Mouse (Mus musculus): ENCODE results near the gene Klhl32. TPM values are rescaled to one million over a fixed set of nuclear protein-coding genes. Genes with fewer than 3 reads are reported as not detected.
"Not testable (repeated sequence)": the region's sequence is repeated elsewhere in the genome, so short reads cannot be mapped to it uniquely, and the experiment has no call there.

The Klhl32 gene
- 2.8 TPM in 2 replicates for polyA plus RNA-seq (2014; fragmentation: Nextera tagmentation; extraction: Ambion mirVana)

GRCm38 (mm10) chr4:24850401-24851325 lies at the start of gene Klhl32:
Gene Klhl32, minus strand, starts transcription at chr4:24851124.
- ATAC-seq (ENCODE audit: low read depth) (peak; percentile 93), DNase-seq (ENCODE audit: low spot score) (peak; percentile 86)
- H3K4me3 ChIP-seq (ENCODE audit: low read depth, low read length), result peak within 1 kb of the TSS; percentile 58
- under 1% methylated on average over 32 of the region's 63 CpGs for WGBS
- H3K36me3 ChIP-seq (ENCODE audit: control insufficient read depth, insufficient read depth, low read length), result no peaks in the 10 kb centered on the region
- H3K4me2 ChIP-seq (ENCODE audit: low read depth, low read length), result peak within 1 kb of the TSS; percentile 86
- peak within 1 kb of the TSS; percentile 69 for H3K9ac ChIP-seq (ENCODE audit: low read depth, low read length)
- H3K27ac ChIP-seq (replicated peaks; ENCODE audit: low read depth, low read length), result 0 out of 2 replicates have a peak within 1 kb of the TSS, but pooled peaks have one; percentile 0
- H3K4me1 ChIP-seq (ENCODE audit: control insufficient read depth, insufficient read depth, low read length), result no peaks in the 10 kb centered on the region
- H3K9me3 ChIP-seq (ENCODE audit: control insufficient read depth, low read length), result no peaks in the 10 kb centered on the region
- no peaks in the 10 kb centered on the region for H3K27me3 ChIP-seq (replicated peaks; ENCODE audit: control insufficient read depth, insufficient read depth, low read length)

GRCm38 (mm10) chr4:24899146-24899545 lies 48.2 kb upstream of the Klhl32 start:
- WGBS, result 17% methylated on average over 4 of the region's 4 CpGs
- peak; percentile 14 for DNase-seq (ENCODE audit: low spot score)
- peak overlapping the region; percentile 71 for H3K9ac ChIP-seq (ENCODE audit: low read depth, low read length)

DNA sequence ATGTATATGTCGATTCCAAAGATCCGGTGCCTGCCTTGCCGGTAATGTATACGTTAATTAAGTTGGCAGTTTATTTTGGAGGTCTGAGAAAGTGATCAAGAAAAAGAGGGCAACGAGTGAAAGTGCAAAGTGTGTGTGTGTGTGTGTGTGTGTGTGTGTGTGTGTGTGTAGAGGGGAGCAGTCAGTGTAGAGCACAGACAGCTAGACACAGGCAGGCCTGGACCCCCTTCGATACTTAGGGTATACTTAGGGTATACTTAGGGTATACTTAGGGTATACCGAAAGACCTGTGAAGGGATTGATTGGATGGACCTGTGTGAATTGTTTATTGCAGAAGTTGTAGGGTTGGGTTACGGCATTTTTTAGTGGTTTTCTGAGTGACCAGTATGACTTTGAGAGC lies 47.7 kb upstream of the Klhl32 start:
- no peaks in the 10 kb centered on the region for H3K27me3 ChIP-seq (replicated peaks; ENCODE audit: control insufficient read depth, insufficient read depth, low read length)
- peak overlapping the region; percentile 71 for H3K9ac ChIP-seq (ENCODE audit: low read depth, low read length)
- no peaks in the 10 kb centered on the region for H3K9me3 ChIP-seq (ENCODE audit: control insufficient read depth, low read length)
- peaks cover 5% of the 10 kb centered on the region for H3K4me1 ChIP-seq (ENCODE audit: control insufficient read depth, insufficient read depth, low read length)
- peak overlapping the region; percentile 71 for H3K4me2 ChIP-seq (ENCODE audit: low read depth, low read length)
- peak overlapping the region; percentile 68 for H3K4me3 ChIP-seq (ENCODE audit: low read depth, low read length)
- no peak overlapping the region for H3K27ac ChIP-seq (replicated peaks; ENCODE audit: low read depth, low read length)
- no peak for ATAC-seq (ENCODE audit: low read depth)
- no peak for DNase-seq (ENCODE audit: low spot score)
- 22% methylated on average over 8 of the region's 8 CpGs for WGBS
- peaks cover 24% of the 10 kb centered on the region for H3K36me3 ChIP-seq (ENCODE audit: control insufficient read depth, insufficient read depth, low read length)

More at GRCm38 (mm10) chr4:24899146-24899545, 48.2 kb upstream of the Klhl32 start:
- H3K4me2 ChIP-seq (ENCODE audit: low read depth, low read length), result peak overlapping the region; percentile 71
- H3K4me1 ChIP-seq (ENCODE audit: control insufficient read depth, insufficient read depth, low read length), result peaks cover 5% of the 10 kb centered on the region
- no peak overlapping the region for H3K27ac ChIP-seq (replicated peaks; ENCODE audit: low read depth, low read length)
- no peaks in the 10 kb centered on the region for H3K27me3 ChIP-seq (replicated peaks; ENCODE audit: control insufficient read depth, insufficient read depth, low read length)
- peak overlapping the region; percentile 68 for H3K4me3 ChIP-seq (ENCODE audit: low read depth, low read length)
- no peaks in the 10 kb centered on the region for H3K9me3 ChIP-seq (ENCODE audit: control insufficient read depth, low read length)
- no peak for ATAC-seq (ENCODE audit: low read depth)
- H3K36me3 ChIP-seq (ENCODE audit: control insufficient read depth, insufficient read depth, low read length), result peaks cover 24% of the 10 kb centered on the region

DNA sequence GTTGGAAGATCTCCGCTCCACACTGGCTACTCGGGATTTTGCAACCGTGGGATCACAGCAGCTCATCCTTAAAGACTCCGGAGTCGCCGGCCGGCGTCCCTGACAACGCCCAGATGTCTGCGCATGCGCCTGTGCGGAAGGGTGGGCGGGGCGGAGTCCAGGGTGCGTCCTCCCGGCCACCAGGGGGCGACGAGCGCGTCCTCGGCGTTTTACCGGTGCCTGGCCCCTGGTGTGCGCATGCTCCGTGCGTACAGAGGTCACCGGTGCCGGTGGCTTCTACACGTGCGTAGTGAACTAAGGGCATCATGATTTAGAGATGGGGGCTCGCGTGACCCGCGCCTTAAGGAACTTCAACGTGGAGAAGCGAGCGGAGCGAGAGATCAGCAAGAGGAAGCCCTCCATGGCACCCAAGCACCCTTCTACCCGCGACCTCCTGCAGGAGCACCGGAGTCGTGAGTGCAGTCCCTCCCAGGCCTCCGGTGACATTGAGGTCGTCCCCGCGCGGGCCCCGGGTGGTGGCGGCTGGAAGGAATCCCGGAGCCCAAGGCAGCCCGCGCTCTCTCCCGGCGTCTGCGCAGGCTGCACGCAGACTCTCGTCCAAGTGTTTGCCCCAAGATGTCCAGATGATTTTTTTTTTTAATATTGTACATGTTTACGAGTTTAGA lies 47.1 kb upstream of the Klhl32 start, which contains the start of gene Ndufaf4:
TSS of gene Ndufaf4 (plus strand) at position 233 of the 665 bp plus-strand sequence.
- H3K36me3 ChIP-seq (ENCODE audit: control insufficient read depth, insufficient read depth, low read length), result peaks cover 18% of the 10 kb centered on the region
- DNase-seq (ENCODE audit: low spot score) (peak; percentile 93), ATAC-seq (ENCODE audit: low read depth) (peak; percentile 98)
- H3K9ac ChIP-seq (ENCODE audit: low read depth, low read length), result peak within 1 kb of the TSS; percentile 71
- no peaks in the 10 kb centered on the region for H3K27me3 ChIP-seq (replicated peaks; ENCODE audit: control insufficient read depth, insufficient read depth, low read length)
- peak within 1 kb of the TSS; percentile 68 for H3K4me3 ChIP-seq (ENCODE audit: low read depth, low read length)
- H3K4me2 ChIP-seq (ENCODE audit: low read depth, low read length), result peak within 1 kb of the TSS; percentile 71
- under 1% methylated on average over 51 of the region's 58 CpGs for WGBS
- 0 out of 2 replicates have a peak within 1 kb of the TSS, but pooled peaks have one; percentile 13 for H3K27ac ChIP-seq (replicated peaks; ENCODE audit: low read depth, low read length)
- peaks cover 5% of the 10 kb centered on the region for H3K4me1 ChIP-seq (ENCODE audit: control insufficient read depth, insufficient read depth, low read length)
- no peaks in the 10 kb centered on the region for H3K9me3 ChIP-seq (ENCODE audit: control insufficient read depth, low read length)

DNA sequence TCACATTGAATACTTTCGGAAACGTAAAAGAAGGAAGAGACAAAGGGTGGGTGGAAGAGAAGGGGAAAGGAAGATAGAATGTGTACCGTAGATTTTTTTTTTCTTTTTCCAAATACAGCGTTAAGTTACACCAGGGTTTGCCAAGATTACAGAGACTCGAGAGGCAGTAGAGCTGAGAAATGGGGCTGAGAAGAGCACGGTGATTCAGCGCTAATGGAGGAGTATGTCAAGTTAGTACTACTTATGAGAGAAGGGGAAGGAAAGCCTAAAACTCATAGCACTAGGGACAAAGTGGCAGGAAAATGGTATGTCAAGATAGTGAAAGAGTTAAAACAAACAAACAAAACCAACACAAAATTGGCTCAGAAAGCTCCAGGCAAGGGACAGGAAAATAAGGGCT lies 46.4 kb upstream of the Klhl32 start:
- Histone ChIP-seq H3K4me3 (ENCODE audit: low read depth, low read length) (peak overlapping the region; percentile 68), H3K9me3 (ENCODE audit: control insufficient read depth, low read length) (no peaks in the 10 kb centered on the region), H3K4me1 (ENCODE audit: control insufficient read depth, insufficient read depth, low read length) (peaks cover 5% of the 10 kb centered on the region), H3K9ac (ENCODE audit: low read depth, low read length) (peak overlapping the region; percentile 28; the same call in 1 of the 2 replicates), H3K4me2 (ENCODE audit: low read depth, low read length) (peak overlapping the region; percentile 71), H3K27ac (replicated peaks; ENCODE audit: low read depth, low read length) (no peak overlapping the region), H3K27me3 (replicated peaks; ENCODE audit: control insufficient read depth, insufficient read depth, low read length) (no peaks in the 10 kb centered on the region), H3K36me3 (ENCODE audit: control insufficient read depth, insufficient read depth, low read length) (peaks cover 13% of the 10 kb centered on the region)
- ATAC-seq (ENCODE audit: low read depth) (0 out of 2 replicates have a peak, but pooled peaks have one; percentile 13), DNase-seq (ENCODE audit: low spot score) (no peak)
- WGBS, result 19% methylated on average over 7 of the region's 7 CpGs

- ATAC-seq (ENCODE audit: low read depth), result no peak
- H3K9ac ChIP-seq (ENCODE audit: low read depth, low read length), result no peak overlapping the region
- peak; percentile 85 for DNase-seq (ENCODE audit: low spot score)
- no peaks in the 10 kb centered on the region for H3K27me3 ChIP-seq (replicated peaks; ENCODE audit: control insufficient read depth, insufficient read depth, low read length)
- H3K4me1 ChIP-seq (ENCODE audit: control insufficient read depth, insufficient read depth, low read length), result peaks cover 5% of the 10 kb centered on the region
- peak overlapping the region; percentile 71 for H3K4me2 ChIP-seq (ENCODE audit: low read depth, low read length)
- 0% methylated on average over 1 of the region's 1 CpGs for WGBS
- H3K36me3 ChIP-seq (ENCODE audit: control insufficient read depth, insufficient read depth, low read length), result peaks cover 10% of the 10 kb centered on the region
- H3K4me3 ChIP-seq (ENCODE audit: low read depth, low read length), result no peak overlapping the region
- H3K9me3 ChIP-seq (ENCODE audit: control insufficient read depth, low read length), result no peaks in the 10 kb centered on the region
- no peak overlapping the region for H3K27ac ChIP-seq (replicated peaks; ENCODE audit: low read depth, low read length)
Observed at GRCm38 (mm10) chr4:24896829-24897228, 45.9 kb upstream of the Klhl32 start.

GRCm38 (mm10) chr4:24894625-24895024 lies 43.7 kb upstream of the Klhl32 start:
- DNase-seq (ENCODE audit: low spot score) (no peak), ATAC-seq (ENCODE audit: low read depth) (no peak)
- H3K9me3 ChIP-seq (ENCODE audit: control insufficient read depth, low read length), result no peaks in the 10 kb centered on the region
- 66% methylated on average over 4 of the region's 4 CpGs for WGBS
- H3K27me3 ChIP-seq (replicated peaks; ENCODE audit: control insufficient read depth, insufficient read depth, low read length), result no peaks in the 10 kb centered on the region
- no peaks in the 10 kb centered on the region for H3K36me3 ChIP-seq (ENCODE audit: control insufficient read depth, insufficient read depth, low read length)
- H3K27ac ChIP-seq (replicated peaks; ENCODE audit: low read depth, low read length), result no peak overlapping the region
- H3K4me1 ChIP-seq (ENCODE audit: control insufficient read depth, insufficient read depth, low read length), result peaks cover 5% of the 10 kb centered on the region
- H3K9ac ChIP-seq (ENCODE audit: low read depth, low read length), result no peak overlapping the region
- H3K4me3 ChIP-seq (ENCODE audit: low read depth, low read length), result no peak overlapping the region
- H3K4me2 ChIP-seq (ENCODE audit: low read depth, low read length), result no peak overlapping the region

DNA sequence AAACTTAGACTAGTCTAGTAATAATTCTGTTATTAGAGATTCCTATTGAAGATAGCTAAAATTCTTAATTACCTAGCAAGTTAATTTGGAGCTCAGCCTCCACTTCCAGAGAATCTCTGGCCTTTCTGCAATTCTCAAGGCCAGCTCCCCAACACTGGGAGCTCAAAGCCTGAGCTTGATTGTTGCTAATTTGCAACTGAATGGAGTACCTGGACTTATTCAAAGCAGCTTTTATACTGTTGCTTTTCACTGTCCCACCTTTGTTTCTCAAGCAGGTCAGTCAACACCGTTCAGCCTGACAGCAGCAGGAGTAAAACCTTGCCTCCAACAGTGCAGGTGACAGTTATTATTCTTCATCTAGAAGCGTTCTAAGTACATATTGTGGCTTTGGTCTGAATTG lies 41.4 kb upstream of the Klhl32 start:
- DNase-seq (ENCODE audit: low spot score); H3K27me3 ChIP-seq (replicated peaks; ENCODE audit: control insufficient read depth, insufficient read depth, low read length); H3K9ac ChIP-seq (ENCODE audit: low read depth, low read length); H3K9me3 ChIP-seq (ENCODE audit: control insufficient read depth, low read length); H3K27ac ChIP-seq (replicated peaks; ENCODE audit: low read depth, low read length); H3K4me2 ChIP-seq (ENCODE audit: low read depth, low read length); ATAC-seq (ENCODE audit: low read depth); H3K4me3 ChIP-seq (ENCODE audit: low read depth, low read length); H3K4me1 ChIP-seq (ENCODE audit: control insufficient read depth, insufficient read depth, low read length); H3K36me3 ChIP-seq (ENCODE audit: control insufficient read depth, insufficient read depth, low read length): not testable (repeated sequence)
- 69% methylated on average over 2 of the region's 2 CpGs for WGBS
